Mouse (Mus musculus): ENCODE data around the gene Arhgef39. TPM values are rescaled to one million over a fixed set of nuclear protein-coding genes. Genes with fewer than 3 reads are reported as not detected.

Gene Arhgef39
- polyA plus RNA-seq, 1 experiment from 2014 or later, result 45.1 TPM

DNA sequence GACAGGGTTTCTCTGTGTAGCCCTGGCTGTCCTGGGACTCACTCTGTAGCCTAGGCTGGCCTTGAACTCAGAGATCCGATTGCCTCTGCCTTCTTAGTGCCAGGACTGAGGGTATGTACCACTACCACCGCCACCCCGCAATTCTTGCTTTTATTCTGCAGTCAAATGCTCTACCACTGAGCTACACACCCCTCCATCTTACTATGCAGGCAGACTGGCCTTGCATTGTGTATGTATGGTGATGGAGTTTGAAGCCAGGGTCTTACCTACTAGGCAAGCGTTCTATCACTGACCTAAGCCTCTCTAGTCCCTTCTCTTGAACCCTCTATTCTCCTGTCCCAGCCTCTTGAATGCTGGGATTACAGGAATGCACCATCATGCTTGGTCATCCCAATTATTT, 13.8 kb upstream of the Arhgef39 start:
- Histone ChIP-seq H3K4me2 (no peak overlapping the region), H3K4me3 (ENCODE audit: low read depth, low read length) (no peak overlapping the region), H3K4me1 (replicated peaks; ENCODE audit: control insufficient read depth, insufficient read depth, low read length) (peaks cover 12% of the 10 kb centered on the region), H3K27me3 (replicated peaks; ENCODE audit: control insufficient read depth, insufficient read depth, low read length) (no peaks in the 10 kb centered on the region; the same call in 1 of the 2 replicates), H3K9ac (ENCODE audit: low read depth, low read length) (no peak overlapping the region), H3K9me3 (ENCODE audit: control insufficient read depth, low read length) (no peaks in the 10 kb centered on the region), H3K36me3 (ENCODE audit: control insufficient read depth, insufficient read depth, low read length) (no peaks in the 10 kb centered on the region), H3K27ac (ENCODE audit: low read depth, low read length) (no peak overlapping the region)
- WGBS, result 78% methylated on average over 4 of the region's 4 CpGs
- ATAC-seq (replicated peaks; ENCODE audit: low FRiP score), result no peak
- DNase-seq (ENCODE audit: low spot score), result no peak

- Histone ChIP-seq H3K9ac (ENCODE audit: low read depth, low read length) (no peak overlapping the region), H3K4me1 (replicated peaks; ENCODE audit: control insufficient read depth, insufficient read depth, low read length) (peaks cover 16% of the 10 kb centered on the region), H3K27me3 (replicated peaks; ENCODE audit: control insufficient read depth, insufficient read depth, low read length) (no peaks in the 10 kb centered on the region; the same call in none of the 2 replicates), H3K4me3 (ENCODE audit: low read depth, low read length) (no peak overlapping the region), H3K36me3 (ENCODE audit: control insufficient read depth, insufficient read depth, low read length) (no peaks in the 10 kb centered on the region), H3K27ac (ENCODE audit: low read depth, low read length) (no peak overlapping the region), H3K4me2 (no peak overlapping the region; the same call in 1 of the 2 replicates), H3K9me3 (ENCODE audit: control insufficient read depth, low read length) (no peaks in the 10 kb centered on the region)
- no peak for ATAC-seq (replicated peaks; ENCODE audit: low FRiP score)
- peak; percentile 28 for DNase-seq (ENCODE audit: low spot score)
- WGBS, result 58% methylated on average over 7 of the region's 7 CpGs
Measured at GRCm38 (mm10) chr4:43512653-43513052, 13.2 kb upstream of the Arhgef39 start.

DNA sequence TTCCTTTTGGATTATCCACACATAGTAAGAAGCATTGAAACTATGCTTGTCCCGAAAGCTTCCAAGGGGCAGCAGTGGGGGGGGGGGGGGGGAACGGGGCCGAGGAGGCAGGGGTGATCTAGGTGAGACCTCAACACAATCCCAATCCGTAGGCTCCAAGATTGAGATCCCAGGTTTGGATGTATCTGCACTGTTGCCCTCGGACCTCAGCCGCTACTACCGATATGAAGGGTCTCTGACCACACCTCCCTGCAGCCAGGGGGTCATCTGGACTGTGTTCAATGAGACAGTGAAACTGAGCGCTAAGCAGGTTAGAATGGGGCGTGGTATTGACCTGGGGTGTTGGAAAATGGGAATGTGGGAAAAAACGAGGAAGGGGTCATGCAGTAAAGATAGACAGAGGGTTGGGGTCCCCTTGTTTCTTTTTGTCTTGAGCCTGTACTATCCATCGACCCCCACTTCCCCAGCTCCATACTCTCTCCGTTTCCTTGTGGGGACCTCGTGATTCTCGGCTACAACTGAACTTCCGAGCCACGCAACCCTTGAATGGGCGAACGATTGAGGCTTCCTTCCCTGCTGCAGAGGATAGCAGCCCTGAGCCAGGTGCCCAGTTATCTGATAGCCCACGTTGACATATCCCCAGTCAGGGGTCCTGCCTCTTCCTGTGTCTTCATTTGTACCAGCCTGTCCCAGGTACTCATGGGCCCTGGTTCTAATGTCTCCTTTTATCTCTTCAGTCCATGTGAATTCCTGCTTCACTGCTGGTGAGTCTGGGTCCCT, 12.4 kb upstream of the Arhgef39 start:
- 61% methylated on average over 19 of the region's 19 CpGs for WGBS
- Histone ChIP-seq H3K9me3 (ENCODE audit: control insufficient read depth, low read length) (no peaks in the 10 kb centered on the region), H3K36me3 (ENCODE audit: control insufficient read depth, insufficient read depth, low read length) (no peaks in the 10 kb centered on the region), H3K4me2 (no peak overlapping the region), H3K4me3 (ENCODE audit: low read depth, low read length) (no peak overlapping the region), H3K9ac (ENCODE audit: low read depth, low read length) (no peak overlapping the region), H3K27me3 (replicated peaks; ENCODE audit: control insufficient read depth, insufficient read depth, low read length) (peaks cover 2% of the 10 kb centered on the region), H3K4me1 (replicated peaks; ENCODE audit: control insufficient read depth, insufficient read depth, low read length) (peaks cover 16% of the 10 kb centered on the region), H3K27ac (ENCODE audit: low read depth, low read length) (no peak overlapping the region)
- DNase-seq (ENCODE audit: low spot score) (no peak), ATAC-seq (replicated peaks; ENCODE audit: low FRiP score) (no peak)

GRCm38 (mm10) chr4:43509109-43509508, 9.6 kb upstream of the Arhgef39 start:
- Histone ChIP-seq H3K27me3 (replicated peaks; ENCODE audit: control insufficient read depth, insufficient read depth, low read length) (peaks cover 6% of the 10 kb centered on the region), H3K4me1 (replicated peaks; ENCODE audit: control insufficient read depth, insufficient read depth, low read length) (peaks cover 18% of the 10 kb centered on the region), H3K4me2 (peak overlapping the region; percentile 88), H3K27ac (ENCODE audit: low read depth, low read length) (peak overlapping the region; percentile 32; the same call in 1 of the 2 replicates), H3K4me3 (ENCODE audit: low read depth, low read length) (peak overlapping the region; percentile 64), H3K9ac (ENCODE audit: low read depth, low read length) (peak overlapping the region; percentile 72), H3K9me3 (ENCODE audit: control insufficient read depth, low read length) (no peaks in the 10 kb centered on the region), H3K36me3 (ENCODE audit: control insufficient read depth, insufficient read depth, low read length) (no peaks in the 10 kb centered on the region)
- WGBS, result 35% methylated on average over 9 of the region's 9 CpGs
- no peak for ATAC-seq (replicated peaks; ENCODE audit: low FRiP score)
- DNase-seq (ENCODE audit: low spot score), result no peak

- Histone ChIP-seq H3K36me3 (ENCODE audit: control insufficient read depth, insufficient read depth, low read length) (no peaks in the 10 kb centered on the region), H3K27ac (ENCODE audit: low read depth, low read length) (peak overlapping the region; percentile 32; the same call in 1 of the 2 replicates), H3K27me3 (replicated peaks; ENCODE audit: control insufficient read depth, insufficient read depth, low read length) (peaks cover 6% of the 10 kb centered on the region), H3K4me1 (replicated peaks; ENCODE audit: control insufficient read depth, insufficient read depth, low read length) (peaks cover 19% of the 10 kb centered on the region), H3K4me2 (peak overlapping the region; percentile 88), H3K9ac (ENCODE audit: low read depth, low read length) (peak overlapping the region; percentile 72), H3K4me3 (ENCODE audit: low read depth, low read length) (peak overlapping the region; percentile 64), H3K9me3 (ENCODE audit: control insufficient read depth, low read length) (no peaks in the 10 kb centered on the region)
- peak; percentile 83 for ATAC-seq (replicated peaks; ENCODE audit: low FRiP score)
- DNase-seq (ENCODE audit: low spot score), result peak; percentile 76
- 3% methylated on average over 13 of the region's 13 CpGs for WGBS
Measured at GRCm38 (mm10) chr4:43508666-43508997, 9.1 kb upstream of the Arhgef39 start.

GRCm38 (mm10) chr4:43507938-43508665, 8.6 kb upstream of the Arhgef39 start:
- H3K27ac ChIP-seq (ENCODE audit: low read depth, low read length), result no peak overlapping the region; the same call in 1 of the 2 replicates
- DNase-seq (ENCODE audit: low spot score), result no peak

GRCm38 (mm10) chr4:43506536-43507185, 7.2 kb upstream of the Arhgef39 start, which contains the start of gene Car9:
Car9 (plus strand) TSS chr4:43506966.
- Histone ChIP-seq H3K27ac (ENCODE audit: low read depth, low read length) (no peak within 1 kb of the TSS), H3K4me3 (ENCODE audit: low read depth, low read length) (peak within 1 kb of the TSS; percentile 64), H3K9ac (ENCODE audit: low read depth, low read length) (peak within 1 kb of the TSS; percentile 72; the same call in 1 of the 2 replicates), H3K36me3 (ENCODE audit: control insufficient read depth, insufficient read depth, low read length) (no peaks in the 10 kb centered on the region), H3K4me2 (peak within 1 kb of the TSS; percentile 88), H3K9me3 (ENCODE audit: control insufficient read depth, low read length) (no peaks in the 10 kb centered on the region), H3K4me1 (replicated peaks; ENCODE audit: control insufficient read depth, insufficient read depth, low read length) (peaks cover 19% of the 10 kb centered on the region), H3K27me3 (replicated peaks; ENCODE audit: control insufficient read depth, insufficient read depth, low read length) (peaks cover 6% of the 10 kb centered on the region)
- no peak for DNase-seq (ENCODE audit: low spot score)
- ATAC-seq (replicated peaks; ENCODE audit: low FRiP score), result no peak
- WGBS, result 73% methylated on average over 9 of the region's 9 CpGs

More at GRCm38 (mm10) chr4:43507938-43508665, 8.6 kb upstream of the Arhgef39 start:
- H3K27me3 ChIP-seq (replicated peaks; ENCODE audit: control insufficient read depth, insufficient read depth, low read length), result peaks cover 6% of the 10 kb centered on the region
- H3K4me2 ChIP-seq, result peak overlapping the region; percentile 88
- peaks cover 19% of the 10 kb centered on the region for H3K4me1 ChIP-seq (replicated peaks; ENCODE audit: control insufficient read depth, insufficient read depth, low read length)
- H3K4me3 ChIP-seq (ENCODE audit: low read depth, low read length), result peak overlapping the region; percentile 64
- peak overlapping the region; percentile 72 for H3K9ac ChIP-seq (ENCODE audit: low read depth, low read length)
- H3K9me3 ChIP-seq (ENCODE audit: control insufficient read depth, low read length), result no peaks in the 10 kb centered on the region
- 12% methylated on average over 22 of the region's 22 CpGs for WGBS
- ATAC-seq (replicated peaks; ENCODE audit: low FRiP score), result peak; percentile 35
- no peaks in the 10 kb centered on the region for H3K36me3 ChIP-seq (ENCODE audit: control insufficient read depth, insufficient read depth, low read length)

GRCm38 (mm10) chr4:43506074-43506473, 6.6 kb upstream of the Arhgef39 start:
- Histone ChIP-seq H3K27ac (ENCODE audit: low read depth, low read length) (no peak overlapping the region), H3K9ac (ENCODE audit: low read depth, low read length) (no peak overlapping the region), H3K27me3 (replicated peaks; ENCODE audit: control insufficient read depth, insufficient read depth, low read length) (peaks cover 6% of the 10 kb centered on the region), H3K4me1 (replicated peaks; ENCODE audit: control insufficient read depth, insufficient read depth, low read length) (peaks cover 19% of the 10 kb centered on the region), H3K4me2 (no peak overlapping the region), H3K9me3 (ENCODE audit: control insufficient read depth, low read length) (no peaks in the 10 kb centered on the region), H3K36me3 (ENCODE audit: control insufficient read depth, insufficient read depth, low read length) (no peaks in the 10 kb centered on the region), H3K4me3 (ENCODE audit: low read depth, low read length) (no peak overlapping the region)
- WGBS, result 82% methylated on average over 8 of the region's 8 CpGs
- no peak for ATAC-seq (replicated peaks; ENCODE audit: low FRiP score)
- DNase-seq (ENCODE audit: low spot score), result no peak

Measured in liver, embryonic 11.5 days (tissue).